Mouse (Mus musculus) CH12.LX (cell line): ENCODE results near the gene Depdc1b. TPM values are rescaled to one million over a fixed set of nuclear protein-coding genes. Genes with fewer than 3 reads are reported as not detected.

ENCODE experiments used
- DNase-seq: peaks from one replicate; pipeline ENCODE4 v3.0.0-alpha.2; 2013; ENCODE audit errors: extremely low read depth
- H3K27ac ChIP-seq: 2 replicates; pipeline ENCODE4 v1.5.1; 2012; ENCODE audit warnings: low read depth, mild to moderate bottlenecking, control low read depth, moderate library complexity; ENCODE audit not compliant: insufficient read depth
- H3K27me3 ChIP-seq: replicated peaks from 2 replicates; pipeline ENCODE3; 2012; ENCODE audit warnings: inconsistent platforms
- H3K36me3 ChIP-seq, 2 experiments: replicated peaks in 1 of 2; 2 replicates each; pipeline versions ENCODE3 to v1.6.1; 2012; ENCODE audit warnings: inconsistent platforms in 1 of 2, low read length in 1 of 2, mild to moderate bottlenecking in 1 of 2, mixed read lengths in 1 of 2, moderate library complexity in 1 of 2; ENCODE audit not compliant: control insufficient read depth in 1 of 2, insufficient read depth in 1 of 2
- H3K4me1 ChIP-seq, 2 experiments: 2 replicates each; pipeline ENCODE4 v1.6.1; 2012; ENCODE audit warnings: inconsistent platforms in 1 of 2, moderate library complexity in 1 of 2; ENCODE audit not compliant: insufficient read depth in 2 of 2, control insufficient read depth in 1 of 2
- H3K4me2 ChIP-seq: 2 replicates; pipeline ENCODE4 v1.6.1; 2012; ENCODE audit warnings: low read depth, mild to moderate bottlenecking, control low read depth; ENCODE audit not compliant: poor library complexity, insufficient read depth, severe bottlenecking
- H3K4me3 ChIP-seq, 3 experiments: fragments of 150-350 bp in 1 of 3; sonication (generic) in 1 of 3; replicated peaks in 1 of 3; 2 replicates each; pipeline versions ENCODE3 to v1.5.1; 2011 to 2012; ENCODE audit warnings: low read depth in 2 of 3, low read length in 2 of 3, mild to moderate bottlenecking in 2 of 3, moderate library complexity in 2 of 3, control low read depth in 1 of 3, improper control_type of control experiment in 1 of 3, inconsistent platforms in 1 of 3, mixed read lengths in 1 of 3; ENCODE audit not compliant: poor library complexity in 1 of 3
- H3K79me2 ChIP-seq: replicated peaks from 2 replicates; pipeline ENCODE4 v1.6.1; 2012; ENCODE audit warnings: mild to moderate bottlenecking, moderate library complexity; ENCODE audit not compliant: control insufficient read depth, poor library complexity, insufficient read depth, severe bottlenecking; ENCODE audit errors: extremely low read depth
- H3K9ac ChIP-seq: 2 replicates; pipeline ENCODE4 v1.6.1; 2012; ENCODE audit warnings: low read depth, mild to moderate bottlenecking, control low read depth, moderate library complexity; ENCODE audit not compliant: insufficient read depth
- H3K9me3 ChIP-seq: replicated peaks from 2 replicates; pipeline ENCODE3; 2012; ENCODE audit warnings: low read length, inconsistent platforms, mixed read lengths
- BHLHE40 ChIP-seq: IDR thresholded peaks from 2 replicates; pipeline ENCODE4 v1.6.1; 2011; ENCODE audit warnings: mild to moderate bottlenecking, low read depth, low read length, improper control_type of control experiment
- ELF1 ChIP-seq: IDR thresholded peaks from 2 replicates; pipeline ENCODE4 v1.6.1; 2014; ENCODE audit warnings: low read depth, mild to moderate bottlenecking, inconsistent platforms, low read length, improper control_type of control experiment
- EP300 ChIP-seq: IDR thresholded peaks from 2 replicates; pipeline ENCODE4 v1.6.1; 2011; ENCODE audit warnings: low read length, improper control_type of control experiment
- ETS1 ChIP-seq: conservative IDR thresholded peaks from 2 replicates; pipeline ENCODE4 v1.6.1; 2012; ENCODE audit warnings: low read depth, mild to moderate bottlenecking, inconsistent platforms, low read length, improper control_type of control experiment, moderate library complexity
- GABPA ChIP-seq: IDR thresholded peaks from 2 replicates; pipeline ENCODE4 v1.6.1; 2012; ENCODE audit warnings: low read depth, low read length, improper control_type of control experiment, inconsistent platforms; ENCODE audit not compliant: insufficient replicate concordance
- JUND ChIP-seq: conservative IDR thresholded peaks from 2 replicates; pipeline ENCODE4 v1.6.1; 2011; ENCODE audit warnings: low read depth, low read length, improper control_type of control experiment
- MAFK ChIP-seq: IDR thresholded peaks from 2 replicates; pipeline ENCODE4 v1.6.1; 2011; ENCODE audit warnings: low read length, improper control_type of control experiment; ENCODE audit not compliant: insufficient replicate concordance
- MAX ChIP-seq: IDR thresholded peaks from 2 replicates; pipeline ENCODE4 v1.6.1; 2011; ENCODE audit warnings: low read length, improper control_type of control experiment
- MEF2A ChIP-seq: IDR thresholded peaks from 2 replicates; pipeline ENCODE4 v1.6.1; 2014; ENCODE audit warnings: low read depth, mild to moderate bottlenecking, inconsistent platforms, low read length, improper control_type of control experiment, borderline replicate concordance
- MXI1 ChIP-seq: IDR thresholded peaks from 2 replicates; pipeline ENCODE4 v1.6.1; 2011; ENCODE audit warnings: mild to moderate bottlenecking, low read depth, low read length, improper control_type of control experiment
- NRF1 ChIP-seq: IDR thresholded peaks from 2 replicates; pipeline ENCODE4 v1.6.1; 2014; ENCODE audit warnings: low read depth, mild to moderate bottlenecking, inconsistent platforms, low read length, improper control_type of control experiment, moderate library complexity
- PAX5 ChIP-seq: IDR thresholded peaks from 2 replicates; pipeline ENCODE4 v1.6.1; 2012; ENCODE audit warnings: low read length, inconsistent platforms, mixed read lengths
- RCOR1 ChIP-seq: conservative IDR thresholded peaks from 2 replicates; pipeline ENCODE4 v1.6.1; 2012; ENCODE audit warnings: low read depth, mild to moderate bottlenecking, inconsistent platforms, low read length, improper control_type of control experiment
- USF1 ChIP-seq: IDR thresholded peaks from 2 replicates; pipeline ENCODE4 v1.6.1; 2014; ENCODE audit warnings: low read depth, mild to moderate bottlenecking, inconsistent platforms, low read length, improper control_type of control experiment
- ZKSCAN1 ChIP-seq: IDR thresholded peaks from 2 replicates; pipeline ENCODE4 v1.6.1; 2012; ENCODE audit warnings: low read depth, inconsistent platforms, low read length, improper control_type of control experiment, borderline replicate concordance
- ZMIZ1 ChIP-seq: IDR thresholded peaks from 2 replicates; pipeline ENCODE4 v1.6.1; 2012; ENCODE audit warnings: low read depth, mild to moderate bottlenecking, inconsistent platforms, low read length, improper control_type of control experiment
- ZNF384 ChIP-seq: IDR thresholded peaks from 2 replicates; pipeline ENCODE4 v1.6.1; 2012; ENCODE audit warnings: low read depth, low read length, improper control_type of control experiment, inconsistent platforms
- dilution Hi-C: fragments of 300-500 bp; cut with MboI; formaldehyde crosslinking; loops from 2 replicates; pipeline ENCODE4 v1.14.3; 2020; ENCODE audit warnings: low sequenced_read_pairs; ENCODE audit not compliant: extremely low pct_unique_long_range_greater_than_20kb, extremely low pct_ligation_motif_present
- in situ Hi-C: fragments of 300-500 bp; cut with MboI; formaldehyde crosslinking; loops from 3 replicates; pipeline ENCODE4 v1.14.3; 2019; ENCODE audit warnings: low sequenced_read_pairs, low pct_ligation_motif_present, low pct_unique_long_range_greater_than_20kb, mixed read lengths
- polyA plus RNA-seq: library from polyadenylated mRNA; unstranded; fragments of >175 nt; gene quantifications from 2 replicates; pipeline ENCODE4 v1.2.1, GENCODE M21; 2012; ENCODE audit warnings: low read depth; ENCODE audit not compliant: insufficient read length
- total RNA-seq, 2 experiments: library from RNA; depleted of rRNA; stranded (reverse); fragments of 300-350 nt in 1 of 2; fragments of >200 nt in 1 of 2; gene quantifications; 2 replicates each; pipeline ENCODE4 v1.2.3; 2012 to 2014

Depdc1b gene
- total and polyA plus RNA-seq, 3 experiments = 11.1 to 17.8 (median 15.7) TPM

GRCm38 (mm10) chr13:108449116-108450097 is 133.3 kb downstream of the Depdc1b start, which contains the start of gene Pde4d:
Gene Pde4d, plus strand, starts transcription at chr13:108449948.
- Histone ChIP-seq H3K79me2 (no peaks in the 10 kb centered on the region), H3K36me3 (no peaks in the 10 kb centered on the region)
- no peak for DNase-seq
- TF ChIP-seq ZNF384 = no peak
- no peak for TF ChIP-seq ETS1
- no peak for TF ChIP-seq PAX5
- no peak for TF ChIP-seq NRF1
- TF ChIP-seq MAX = no peak
- TF ChIP-seq BHLHE40 = no peak
- TF ChIP-seq EP300 = no peak
- TF ChIP-seq ELF1 = no peak
- no peak for TF ChIP-seq GABPA
- no peak for TF ChIP-seq USF1
- no peak for TF ChIP-seq RCOR1
- no peak for TF ChIP-seq JUND
- TF ChIP-seq ZMIZ1 = no peak
- TF ChIP-seq, all 38 proteins: peak for 0
- no peak within 1 kb of the TSS for H3K27ac ChIP-seq
- dilution Hi-C loops = no loop called here
- no peaks in the 10 kb centered on the region for H3K9me3 ChIP-seq
- no peak within 1 kb of the TSS for H3K9ac ChIP-seq
- no peak within 1 kb of the TSS for H3K4me3 ChIP-seq
- H3K4me2 ChIP-seq = no peak within 1 kb of the TSS
- in situ Hi-C loops = no loop called here
- H3K27me3 ChIP-seq = no peaks in the 10 kb centered on the region
- no peaks in the 10 kb centered on the region for H3K4me1 ChIP-seq

DNA sequence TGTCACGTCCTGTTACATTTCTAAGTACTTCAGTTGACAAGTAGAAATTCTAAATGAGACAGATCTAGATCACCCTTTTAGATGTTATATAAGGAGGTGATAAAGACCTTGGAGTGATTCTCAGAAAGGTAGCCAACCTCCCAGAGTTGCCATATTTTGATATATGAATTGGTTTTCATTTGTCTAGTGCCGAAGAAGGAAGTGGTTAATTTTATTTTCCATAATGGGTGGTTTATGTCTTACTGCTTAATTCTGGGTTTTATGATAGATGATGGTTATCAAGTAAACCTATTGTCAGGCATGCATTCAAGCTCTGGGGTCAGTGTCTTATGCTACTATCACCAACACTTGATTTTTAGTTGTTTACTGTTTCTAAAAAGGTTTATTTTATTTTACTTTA is 135.0 kb downstream of the Depdc1b start:
- TF ChIP-seq NRF1 = no peak
- no peak for TF ChIP-seq MAFK
- no peak for TF ChIP-seq MEF2A
- no peak for TF ChIP-seq ZKSCAN1
- TF ChIP-seq MXI1 = no peak
- dilution Hi-C loops (no loop called here), in situ Hi-C loops (no loop called here)
- Histone ChIP-seq H3K4me3 (no peak overlapping the region), H3K79me2 (no peaks in the 10 kb centered on the region), H3K27me3 (no peaks in the 10 kb centered on the region), H3K4me2 (no peak overlapping the region), H3K9ac (no peak overlapping the region), H3K9me3 (no peaks in the 10 kb centered on the region), H3K27ac (no peak overlapping the region), H3K36me3 (no peaks in the 10 kb centered on the region), H3K4me1 (no peaks in the 10 kb centered on the region)
- DNase-seq = no peak
